Mouse (Mus musculus) liver, embryonic 12.5 days (tissue): ENCODE measurements around the gene Rps6ka3. TPM values are rescaled to one million over a fixed set of nuclear protein-coding genes. Genes with fewer than 3 reads are reported as not detected.

Experiments
- polyA plus RNA-seq: library from polyadenylated mRNA; unstranded; fragments of >200 nt; fragmentation: Nextera tagmentation; extraction: Ambion mirVana; gene quantifications from 2 replicates; pipeline ENCODE4 v1.2.1, GENCODE M21; 2016

Gene Rps6ka3
- polyA plus RNA-seq, 1 experiment from 2014 or later, result 2.3 TPM

Other genes with a start within 250 kb of the Rps6ka3 start
- gene Eif1ax, start 161.9 kb downstream of the Rps6ka3 start, polyA plus RNA-seq, result 100 and 103 TPM in 2 replicates
- 0.13 and 0.18 TPM in 2 replicates for gene Map7d2, start 204.3 kb downstream of the Rps6ka3 start, polyA plus RNA-seq